Mouse (Mus musculus): ENCODE data around the gene Lpcat3. TPM values are rescaled to one million over a fixed set of nuclear protein-coding genes. Genes with fewer than 3 reads are reported as not detected.
"Not testable (repeated sequence)": the region's sequence is repeated elsewhere in the genome, so short reads cannot be mapped to it uniquely, and the experiment has no call there.

The Lpcat3 gene
- total RNA-seq, 2 experiments from 2014 or later, result 20.1 to 20.6 TPM

GRCm38 (mm10) chr6:124674591-124674990, 11.8 kb downstream of the Lpcat3 start:
- DNase-seq (ENCODE audit: low spot score in 2 of 2), result no peak

- no peak for DNase-seq (ENCODE audit: low spot score in 2 of 2)
Observed at GRCm38 (mm10) chr6:124676171-124676570, 13.3 kb downstream of the Lpcat3 start.

- no peak for DNase-seq (ENCODE audit: low spot score in 2 of 2)
Observed at GRCm38 (mm10) chr6:124678769-124679168, 15.9 kb downstream of the Lpcat3 start.

- peak; percentile 37 to 64 for DNase-seq (ENCODE audit: low spot score in 2 of 2)
Observed at GRCm38 (mm10) chr6:124679486-124679885, 16.7 kb downstream of the Lpcat3 start.

- DNase-seq (ENCODE audit: low spot score in 2 of 2), result not testable (repeated sequence)
Observed at GRCm38 (mm10) chr6:124682291-124682690, 19.5 kb downstream of the Lpcat3 start.

- peak; percentile 42 to 48 for DNase-seq (ENCODE audit: low spot score in 2 of 2)
Observed at GRCm38 (mm10) chr6:124683591-124684417, 21.0 kb downstream of the Lpcat3 start.

GRCm38 (mm10) chr6:124685606-124686386, 23.0 kb downstream of the Lpcat3 start:
- no peak for DNase-seq (ENCODE audit: low spot score in 2 of 2)

GRCm38 (mm10) chr6:124686644-124687043, 23.8 kb downstream of the Lpcat3 start:
- not testable (repeated sequence) for DNase-seq (ENCODE audit: low spot score in 2 of 2)

- DNase-seq (ENCODE audit: low spot score in 2 of 2), result no peak
Observed at GRCm38 (mm10) chr6:124688151-124688758, 25.4 kb downstream of the Lpcat3 start.

- DNase-seq (ENCODE audit: low spot score in 2 of 2), result no peak
Observed at GRCm38 (mm10) chr6:124689011-124689410, 26.2 kb downstream of the Lpcat3 start.

- no peak for DNase-seq (ENCODE audit: low spot score in 2 of 2)
Observed at GRCm38 (mm10) chr6:124690517-124690916, 27.7 kb downstream of the Lpcat3 start.

GRCm38 (mm10) chr6:124693243-124693981, 30.6 kb downstream of the Lpcat3 start:
- no peak for DNase-seq (ENCODE audit: low spot score in 2 of 2)

- peak; percentile 22 to 37 for DNase-seq (ENCODE audit: low spot score in 2 of 2)
Observed at GRCm38 (mm10) chr6:124694166-124694955, 31.5 kb downstream of the Lpcat3 start.

GRCm38 (mm10) chr6:124696441-124697150, 33.8 kb downstream of the Lpcat3 start:
- no peak for DNase-seq (ENCODE audit: low spot score in 2 of 2)

- no peak for DNase-seq (ENCODE audit: low spot score in 2 of 2)
Observed at GRCm38 (mm10) chr6:124698751-124699150, 35.9 kb downstream of the Lpcat3 start.

GRCm38 (mm10) chr6:124699366-124699765, 36.5 kb downstream of the Lpcat3 start:
- no peak for DNase-seq (ENCODE audit: low spot score in 2 of 2)

GRCm38 (mm10) chr6:124699962-124700610, 37.3 kb downstream of the Lpcat3 start:
- peak; percentile 54 to 70 for DNase-seq (ENCODE audit: low spot score in 2 of 2)

GRCm38 (mm10) chr6:124701338-124701737, 38.5 kb downstream of the Lpcat3 start:
- DNase-seq (ENCODE audit: low spot score in 2 of 2), result no peak

Measured in left cerebral cortex, adult 18-20 months (tissue).